Mouse (Mus musculus): ENCODE results near the gene Tcl1b5.
"Not testable (repeated sequence)": the region's sequence is repeated elsewhere in the genome, so short reads cannot be mapped to it uniquely, and the experiment has no call there.

The Tcl1b5 gene

DNA sequence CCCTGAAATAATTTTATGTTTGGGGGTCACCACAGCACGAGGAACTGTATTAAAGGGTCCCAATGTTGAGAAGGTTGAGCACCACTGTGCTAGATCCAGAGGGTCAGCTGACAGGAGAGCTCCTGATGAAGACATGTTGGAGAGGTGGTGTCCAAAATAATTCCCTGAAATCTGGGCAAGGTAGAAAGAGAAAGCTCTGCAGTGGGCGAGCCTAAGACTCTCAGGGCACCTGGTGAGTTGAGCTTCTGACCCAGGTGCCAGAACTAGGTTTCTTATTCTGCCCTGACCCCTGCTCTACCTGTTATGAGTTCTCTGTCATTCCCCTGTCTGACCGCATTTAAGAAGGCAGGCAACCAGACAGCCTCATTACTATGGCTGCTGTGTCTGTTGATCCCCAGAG, at the start of gene Tcl1b5:
TSS of gene Tcl1b5 (plus strand) at position 301 of the 400 bp plus-strand sequence.
- DNase-seq (ENCODE audit: extremely low read depth, insufficient read length, low spot score), result not testable (repeated sequence)

DNA sequence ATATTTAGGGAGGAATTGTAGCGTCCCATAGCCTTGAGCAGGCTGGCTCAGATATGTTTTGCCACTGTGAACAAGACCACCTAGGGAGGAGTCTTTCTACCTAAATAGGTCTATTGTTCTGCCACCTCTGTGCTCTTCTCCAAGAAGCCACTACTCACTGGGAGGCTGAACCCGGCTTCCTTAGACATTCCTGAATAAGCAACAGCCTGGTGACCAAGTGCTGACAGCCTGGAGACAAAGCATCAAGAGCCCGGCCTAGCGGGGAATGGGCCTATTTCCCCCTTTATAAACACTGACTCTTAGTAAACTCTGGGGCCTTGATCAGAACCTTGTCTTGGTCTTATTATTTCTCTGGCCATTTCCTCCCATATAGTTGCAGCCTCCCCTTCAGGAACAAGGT, 49.6 kb upstream of the Tcl1b5 start:
- DNase-seq (ENCODE audit: extremely low read depth, insufficient read length, low spot score), result no peak

DNA sequence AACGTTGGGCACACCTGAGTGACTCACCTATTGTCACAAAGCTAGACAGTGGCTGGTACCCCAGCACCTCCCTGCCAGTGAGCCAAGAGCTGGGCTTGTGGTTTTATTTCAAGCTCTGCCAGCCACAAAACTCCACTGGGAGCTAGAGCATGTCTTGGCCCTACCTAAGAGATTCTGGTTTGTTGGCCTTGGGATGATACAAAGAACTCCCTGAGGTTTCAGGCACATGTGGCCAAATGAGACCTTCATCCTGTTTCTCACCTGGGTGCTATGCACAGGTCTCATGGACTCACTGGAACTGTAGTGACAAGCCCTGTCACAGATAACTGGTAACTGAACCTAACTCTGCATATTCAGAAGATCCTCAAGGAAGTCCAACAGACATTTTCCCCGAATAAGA, 48.5 kb upstream of the Tcl1b5 start:
- DNase-seq (ENCODE audit: extremely low read depth, insufficient read length, low spot score), result no peak

DNA sequence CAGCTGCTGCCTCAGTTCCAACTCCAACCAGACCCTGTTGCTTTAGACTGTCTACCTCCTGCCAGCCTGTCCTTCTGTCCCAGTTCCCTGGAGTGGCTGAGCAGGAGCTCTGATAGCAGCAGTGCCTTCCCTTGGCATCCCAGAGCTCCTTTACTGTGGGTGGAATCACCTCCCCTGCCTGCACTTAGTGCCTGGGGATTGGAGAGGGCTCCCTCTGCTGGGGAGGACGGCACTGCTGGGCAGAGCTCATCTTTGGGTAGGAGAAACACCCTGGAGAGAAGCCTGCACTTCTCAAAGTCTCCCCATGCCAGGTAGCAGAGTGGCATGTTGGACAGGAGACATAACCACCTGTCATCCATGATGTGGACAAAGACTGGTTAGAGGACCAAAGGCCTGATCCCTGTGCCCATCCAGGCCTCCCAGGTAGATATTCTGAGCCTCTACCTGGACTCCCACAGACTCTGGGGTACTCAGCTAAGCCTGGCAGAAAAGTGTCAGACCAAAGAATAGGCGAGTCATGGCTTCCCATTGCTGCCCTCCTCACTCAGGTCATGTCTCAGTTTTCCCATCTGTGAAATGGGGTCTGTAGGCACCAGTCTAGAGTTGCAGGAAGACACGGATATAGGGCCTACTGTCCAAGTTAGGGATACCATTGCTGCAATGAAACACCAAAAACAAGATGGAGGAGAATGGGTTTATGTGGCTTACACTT, 46.5 kb upstream of the Tcl1b5 start:
- DNase-seq (ENCODE audit: extremely low read depth, insufficient read length, low spot score), result not testable (repeated sequence)

DNA sequence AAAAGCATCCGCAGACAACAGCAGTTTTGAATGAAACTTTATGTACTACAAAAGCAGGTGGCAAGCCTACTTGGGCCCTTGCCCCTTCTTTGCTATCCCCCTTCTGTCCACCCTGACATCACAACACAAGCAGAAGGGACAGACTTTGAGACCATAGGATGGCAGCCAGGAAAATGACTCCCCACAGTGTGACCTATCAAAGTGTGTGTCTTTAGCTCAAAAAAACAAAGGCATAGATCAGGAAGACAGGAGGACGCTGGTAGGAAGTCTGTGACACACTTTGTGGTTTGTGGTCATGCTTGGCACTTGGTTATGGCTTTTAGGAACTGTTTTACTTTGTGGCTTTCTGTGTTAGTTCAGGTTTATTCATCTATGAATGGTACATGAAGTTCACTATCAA, 42.0 kb upstream of the Tcl1b5 start:
- DNase-seq (ENCODE audit: extremely low read depth, insufficient read length, low spot score), result not testable (repeated sequence)

DNA sequence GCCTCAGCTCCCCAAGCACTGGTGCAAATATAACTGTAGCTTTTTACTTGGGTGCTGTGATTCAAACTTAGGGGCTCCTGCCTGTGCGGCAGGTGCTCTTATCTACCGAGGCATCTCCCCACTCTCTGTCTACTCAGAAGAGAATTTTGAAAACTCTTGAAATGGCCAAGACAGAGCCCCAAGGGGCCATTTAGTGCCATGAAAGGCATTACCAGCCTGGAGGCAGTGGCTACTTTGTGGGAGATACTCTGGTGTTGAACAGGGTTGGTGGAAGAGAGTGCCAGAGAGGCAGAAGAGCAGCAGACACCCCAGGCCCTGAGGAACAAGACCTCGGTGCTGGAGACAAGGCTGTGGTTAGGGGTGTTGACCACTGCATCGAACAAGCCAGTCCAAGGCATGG, 41.3 kb upstream of the Tcl1b5 start:
- not testable (repeated sequence) for DNase-seq (ENCODE audit: extremely low read depth, insufficient read length, low spot score)

DNA sequence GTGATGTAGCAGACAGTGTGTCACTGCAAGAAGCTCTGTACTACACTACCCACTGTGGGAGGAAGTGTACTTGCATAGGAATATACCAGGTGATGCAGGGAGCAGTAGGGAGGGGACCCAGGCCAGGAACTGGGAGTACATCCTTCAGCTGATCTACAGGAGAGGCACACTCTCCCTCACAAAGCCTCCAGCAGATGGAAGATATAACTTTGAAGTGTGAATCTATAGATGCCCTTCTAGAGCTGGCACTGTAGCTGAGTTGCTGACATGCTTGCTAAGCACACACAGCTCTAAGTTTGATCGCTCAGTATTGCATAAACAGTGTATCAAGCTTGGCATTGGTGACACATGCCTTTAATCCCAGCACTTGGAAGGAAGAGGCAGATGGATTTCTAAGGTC, 38.4 kb upstream of the Tcl1b5 start:
- not testable (repeated sequence) for DNase-seq (ENCODE audit: extremely low read depth, insufficient read length, low spot score)

DNA sequence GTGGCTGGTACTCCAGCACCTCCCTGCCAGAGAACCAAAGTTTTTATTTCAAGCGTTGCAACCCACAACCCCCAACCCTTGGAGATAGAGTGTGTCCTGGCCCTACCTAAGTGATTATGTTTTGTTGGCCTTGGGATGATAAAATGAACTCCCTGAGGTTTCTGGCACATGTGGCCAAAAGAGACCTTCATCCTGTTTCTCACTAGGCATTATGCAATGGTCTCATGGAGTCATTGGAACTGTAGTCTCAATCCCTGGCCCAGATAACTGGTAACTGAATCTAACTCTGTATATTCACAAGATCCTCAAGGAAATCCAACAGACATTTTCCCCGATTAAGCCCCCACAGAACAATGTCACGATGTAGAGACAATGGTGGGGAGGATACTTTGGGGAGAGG, 33.0 kb upstream of the Tcl1b5 start:
- DNase-seq (ENCODE audit: extremely low read depth, insufficient read length, low spot score), result no peak

DNA sequence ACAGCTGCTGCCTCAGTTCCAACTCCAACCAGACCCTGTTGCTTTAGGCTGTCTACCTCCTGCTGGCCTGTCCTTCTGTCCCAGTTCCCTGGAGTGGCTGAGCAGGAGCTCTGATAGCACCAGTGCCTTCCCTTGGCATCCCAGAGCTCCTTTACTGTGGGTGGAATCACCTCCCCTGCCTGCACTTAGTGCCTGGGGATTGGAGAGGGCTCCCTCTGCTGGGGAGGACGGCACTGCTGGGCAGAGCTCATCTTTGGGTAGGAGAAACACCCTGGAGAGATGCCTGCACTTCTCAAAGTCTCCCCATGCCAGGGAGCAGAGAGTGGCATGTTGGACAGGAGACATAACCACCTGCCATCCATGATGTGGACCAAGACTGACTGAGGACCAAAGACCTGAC, 31.2 kb upstream of the Tcl1b5 start:
- DNase-seq (ENCODE audit: extremely low read depth, insufficient read length, low spot score), result not testable (repeated sequence)

DNA sequence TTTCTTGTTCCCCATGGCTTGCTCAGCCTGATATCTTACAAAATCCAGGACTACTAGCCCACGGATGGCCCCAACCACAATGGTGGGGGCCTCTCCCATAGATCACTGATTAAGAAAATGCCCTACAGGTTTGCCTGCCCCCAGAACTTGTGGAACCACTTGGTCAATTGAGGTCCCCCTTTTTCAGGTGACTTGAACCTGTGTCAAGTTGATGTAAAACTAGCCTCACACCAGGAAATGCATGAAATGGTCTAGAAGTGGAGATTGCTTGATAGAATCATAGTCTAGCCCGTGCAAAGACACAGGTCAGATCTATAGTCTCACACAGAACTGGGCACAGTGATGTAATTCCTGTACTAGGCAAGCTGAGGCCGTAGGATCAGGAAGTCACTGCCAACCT, 30.4 kb upstream of the Tcl1b5 start, which contains the start of gene Tcl1b2:
TSS of gene Tcl1b2 (plus strand) at position 301 of the 400 bp plus-strand sequence.
- no peak for DNase-seq (ENCODE audit: extremely low read depth, insufficient read length, low spot score)

DNA sequence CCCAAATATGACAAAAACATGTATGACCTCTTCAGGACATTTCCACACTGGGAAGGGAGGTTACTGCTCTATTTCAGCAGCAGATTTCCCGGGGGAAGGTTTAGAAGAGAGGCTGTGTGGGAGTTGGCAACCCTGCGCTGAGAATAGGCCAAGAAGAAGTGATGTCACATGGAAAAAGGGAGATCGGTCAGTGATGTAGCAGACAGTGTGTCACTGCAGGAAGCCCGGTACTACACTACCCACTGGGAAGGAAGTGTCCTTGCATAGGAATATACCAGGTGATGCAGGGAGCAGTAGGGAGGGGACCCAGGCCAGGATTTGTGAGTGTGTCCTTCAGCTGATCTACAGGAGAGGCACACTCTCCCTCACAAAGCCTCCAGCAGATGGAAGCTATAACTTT, 20.9 kb upstream of the Tcl1b5 start:
- not testable (repeated sequence) for DNase-seq (ENCODE audit: extremely low read depth, insufficient read length, low spot score)

DNA sequence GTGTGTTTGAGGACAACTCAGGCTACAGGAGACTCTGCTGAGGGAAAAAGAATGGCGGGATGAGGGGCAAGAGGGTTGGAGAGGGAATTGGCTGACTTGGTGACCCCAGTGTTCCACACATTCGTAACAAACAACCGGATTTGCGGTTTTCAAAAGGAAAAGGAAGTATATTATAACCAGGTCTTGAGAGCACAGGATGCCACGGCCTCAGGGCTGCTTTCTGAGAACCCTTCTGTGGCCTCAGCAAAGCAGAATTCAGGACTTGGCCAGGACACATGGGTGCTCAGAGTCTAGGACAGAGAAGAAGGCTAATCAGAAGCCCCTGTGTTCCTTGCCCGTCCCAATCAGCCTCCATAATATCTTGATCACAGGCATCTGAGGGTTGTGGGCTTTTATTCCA, 17.3 kb upstream of the Tcl1b5 start:
- DNase-seq (ENCODE audit: extremely low read depth, insufficient read length, low spot score), result no peak

DNA sequence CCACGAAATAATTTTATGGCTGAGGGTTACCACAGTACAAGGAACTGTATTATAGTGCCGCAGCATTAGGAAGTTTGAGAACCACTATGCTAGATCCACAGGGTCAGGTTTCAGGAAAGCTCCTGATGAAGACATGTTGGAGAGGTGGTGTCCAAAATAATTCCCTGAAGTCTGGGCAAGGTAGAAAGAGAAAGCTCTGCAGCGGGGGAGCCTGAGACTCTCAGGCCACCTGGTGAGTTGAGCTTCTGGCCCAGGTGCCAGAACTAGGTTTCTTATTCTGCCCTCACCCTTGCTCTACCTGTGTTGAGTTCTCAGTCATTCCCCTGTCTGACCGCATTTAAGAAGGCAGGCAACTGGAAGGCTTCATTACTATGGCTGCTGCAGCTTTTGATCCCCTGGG, 16.8 kb upstream of the Tcl1b5 start, which contains the start of gene Tcl1b1:
TSS of gene Tcl1b1 (plus strand) at position 301 of the 400 bp plus-strand sequence.
- DNase-seq (ENCODE audit: extremely low read depth, insufficient read length, low spot score), result no peak

DNA sequence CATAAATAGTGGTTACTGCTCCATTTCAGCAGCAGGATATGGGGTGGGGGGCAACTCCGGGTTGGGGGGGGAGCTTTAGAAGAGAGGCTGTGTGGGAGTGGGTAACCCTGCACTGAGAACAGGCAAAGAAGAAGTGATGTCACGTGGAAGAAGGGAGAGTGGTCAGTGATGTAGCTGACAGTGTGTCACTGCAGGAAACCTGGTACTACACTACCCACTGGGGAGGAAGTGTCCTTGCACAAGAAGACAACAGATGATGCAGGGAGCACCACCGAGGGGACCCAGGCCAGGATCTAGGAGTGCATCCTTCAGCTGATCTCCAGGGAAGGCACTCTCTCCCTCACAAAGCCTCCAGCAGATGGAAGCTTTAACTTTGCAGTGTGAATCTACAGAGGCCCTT, 9.4 kb upstream of the Tcl1b5 start:
- no peak for DNase-seq (ENCODE audit: extremely low read depth, insufficient read length, low spot score)

DNA sequence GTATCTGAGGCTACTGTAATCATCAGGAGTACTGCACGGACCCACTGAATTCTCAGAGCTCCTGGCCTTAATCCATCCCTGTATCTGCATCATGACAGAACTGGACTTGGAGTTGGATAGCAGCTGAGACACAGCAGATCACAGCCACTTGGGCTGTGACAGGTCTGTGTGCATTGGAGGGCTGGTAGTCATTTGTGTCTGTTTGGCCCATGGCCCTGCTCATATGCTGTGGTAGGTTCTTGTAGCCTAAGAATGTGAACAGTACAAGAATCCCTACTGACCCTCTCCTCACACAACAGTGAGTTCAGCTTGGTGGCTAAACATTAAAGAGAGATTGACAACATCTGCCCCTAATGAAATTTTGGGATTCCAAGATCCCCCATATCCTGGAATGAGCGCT, 2.8 kb upstream of the Tcl1b5 start:
- DNase-seq (ENCODE audit: extremely low read depth, insufficient read length, low spot score), result no peak

DNA sequence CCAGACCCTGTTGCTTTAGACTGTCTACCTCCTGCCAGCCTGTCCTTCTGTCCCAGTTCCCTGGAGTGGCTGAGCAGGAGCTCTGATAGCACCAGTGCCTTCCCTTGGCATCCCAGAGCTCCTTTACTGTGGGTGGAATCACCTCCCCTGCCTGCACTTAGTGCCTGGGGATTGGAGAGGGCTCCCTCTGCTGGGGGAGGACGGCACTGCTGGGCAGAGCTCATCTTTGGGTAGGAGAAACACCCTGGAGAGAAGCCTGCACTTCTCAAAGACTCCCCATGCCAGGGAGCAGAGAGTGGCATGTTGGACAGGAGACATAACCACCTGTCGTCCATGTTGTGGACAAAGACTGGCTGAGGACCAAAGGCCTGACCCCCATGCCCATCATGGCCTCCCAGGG, 1.8 kb upstream of the Tcl1b5 start:
- DNase-seq (ENCODE audit: extremely low read depth, insufficient read length, low spot score), result not testable (repeated sequence)

DNA sequence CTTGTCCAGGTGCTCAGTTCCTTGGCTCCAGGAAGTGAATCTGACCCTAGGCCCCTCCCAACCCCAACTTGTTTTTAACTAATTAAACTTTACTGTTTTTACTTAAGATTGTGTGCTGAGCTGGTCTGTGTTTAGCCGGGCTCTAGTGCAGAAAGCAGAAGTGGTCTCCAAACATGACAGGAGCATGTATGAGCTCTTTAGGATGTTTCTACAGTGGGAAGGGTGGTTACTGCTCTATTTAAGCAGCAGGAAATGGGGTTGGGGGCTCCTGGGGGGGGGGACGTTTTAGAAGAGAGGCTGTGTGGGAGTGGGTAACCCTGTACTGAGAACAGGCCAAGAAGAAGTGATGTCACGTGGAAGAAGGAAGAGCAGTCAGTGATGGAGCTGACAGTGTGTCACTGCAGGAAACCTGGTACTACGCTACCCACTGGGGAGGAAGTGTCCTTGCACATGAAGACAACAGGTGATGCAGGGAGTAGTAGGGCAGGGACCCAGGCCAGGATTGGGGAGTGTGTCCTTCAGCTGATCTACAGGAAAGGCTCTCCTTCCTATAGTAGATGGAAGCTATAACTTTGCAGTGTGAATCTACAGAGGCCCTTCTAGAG, 5.0 kb downstream of the Tcl1b5 start:
- not testable (repeated sequence) for DNase-seq (ENCODE audit: extremely low read depth, insufficient read length, low spot score)

DNA sequence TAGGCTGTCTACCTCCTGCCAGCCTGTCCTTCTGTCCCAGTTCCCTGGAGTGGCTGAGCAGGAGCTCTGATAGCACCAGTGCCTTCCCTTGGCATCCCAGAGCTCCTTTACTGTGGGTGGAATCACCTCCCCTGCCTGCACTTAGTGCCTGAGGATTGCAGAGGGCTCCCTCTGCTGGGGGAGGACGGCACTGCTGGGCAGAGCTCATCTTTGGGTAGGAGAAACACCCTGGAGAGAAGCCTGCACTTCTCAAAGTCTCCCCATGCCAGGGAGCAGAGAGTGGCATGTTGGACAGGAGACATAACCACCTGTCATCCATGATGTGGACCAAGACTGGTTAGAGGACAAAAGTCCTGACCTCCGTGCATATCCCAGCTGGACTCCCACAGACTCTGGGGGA, 12.8 kb downstream of the Tcl1b5 start:
- not testable (repeated sequence) for DNase-seq (ENCODE audit: extremely low read depth, insufficient read length, low spot score)

DNA sequence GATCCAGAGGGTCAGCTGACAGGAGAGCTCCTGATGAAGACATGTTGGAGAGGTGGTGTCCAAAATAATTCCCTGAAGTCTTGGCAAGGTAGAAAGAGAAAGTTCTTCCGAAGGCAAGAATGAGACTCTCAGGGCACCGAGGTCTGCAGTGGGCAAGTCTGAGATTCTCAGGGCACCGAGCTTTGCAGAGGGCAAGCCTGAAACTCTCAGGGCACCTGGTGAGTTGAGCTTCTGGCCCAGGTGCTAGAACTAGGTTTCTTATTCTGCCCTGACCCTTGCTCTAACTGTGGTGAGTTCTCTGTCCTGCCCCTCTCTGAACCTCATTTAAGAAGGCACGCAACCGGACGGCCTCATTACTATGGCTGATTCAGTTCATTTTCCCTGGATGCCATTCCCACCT, 14.6 kb downstream of the Tcl1b5 start, which contains the start of gene Tcl1b3:
TSS of gene Tcl1b3 (plus strand) at position 301 of the 400 bp plus-strand sequence.
- DNase-seq (ENCODE audit: extremely low read depth, insufficient read length, low spot score), result not testable (repeated sequence)

DNA sequence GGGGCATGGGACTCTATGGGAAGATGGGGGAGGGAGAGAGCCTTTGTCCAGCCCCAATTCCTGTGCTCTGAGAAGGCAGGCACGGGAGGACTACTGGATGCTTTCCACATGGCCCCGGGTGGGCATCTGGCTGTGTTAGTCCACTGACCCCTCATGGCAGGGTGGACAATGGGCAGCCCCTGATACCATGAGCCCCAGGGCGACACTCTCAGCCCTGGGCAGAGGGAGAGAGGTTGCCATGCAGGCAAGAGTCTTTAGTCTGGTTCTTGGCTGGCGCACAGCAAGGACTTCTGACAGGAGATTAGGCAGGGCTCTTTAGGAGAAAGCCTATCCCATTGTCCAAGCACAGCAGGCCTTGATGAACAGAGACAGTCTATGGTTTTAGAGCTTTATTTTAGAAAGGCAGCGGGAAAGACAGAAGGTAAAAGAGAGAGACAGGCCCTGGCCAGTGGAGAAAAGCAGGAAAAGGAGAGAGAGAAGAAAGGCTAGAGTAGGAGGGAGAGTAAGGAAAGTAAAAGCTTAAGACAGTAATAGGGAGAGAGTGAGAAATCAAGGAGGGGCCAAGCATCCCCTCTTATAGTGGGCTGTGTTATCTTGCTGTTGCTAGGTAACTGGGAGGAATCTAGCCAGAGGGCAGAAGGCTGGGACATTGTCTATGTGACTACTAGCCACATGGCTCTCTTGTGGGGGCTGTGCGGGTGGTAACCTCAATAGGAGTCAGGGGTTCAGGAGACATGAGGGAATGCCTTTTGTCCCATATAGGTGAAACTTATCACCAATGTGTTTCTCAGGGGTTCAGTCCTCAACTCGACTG, 23.7 kb downstream of the Tcl1b5 start:
- not testable (repeated sequence) for DNase-seq (ENCODE audit: extremely low read depth, insufficient read length, low spot score)

DNA sequence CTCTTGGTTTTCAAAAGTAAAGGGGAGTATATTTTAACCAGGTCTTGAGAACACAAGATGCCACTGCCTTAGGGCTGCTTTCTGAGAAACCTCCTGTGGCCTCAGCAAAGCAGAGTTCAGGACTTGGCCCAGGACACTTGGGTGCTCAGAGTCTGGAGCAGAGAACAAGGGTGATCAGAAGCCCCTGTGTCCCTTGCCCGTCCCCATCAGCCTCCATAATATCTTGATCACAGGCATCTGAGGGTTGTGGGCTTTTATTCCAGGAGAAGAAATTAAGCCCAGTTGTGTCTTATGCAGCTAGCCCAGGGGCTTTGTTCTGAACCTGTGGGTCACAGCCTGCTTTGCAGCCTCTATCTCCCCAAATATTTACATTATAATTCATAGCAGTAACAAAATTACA, 25.5 kb downstream of the Tcl1b5 start, which contains the start of gene Tcl1b4:
TSS of gene Tcl1b4 (plus strand) at position 301 of the 400 bp plus-strand sequence.
- DNase-seq (ENCODE audit: extremely low read depth, insufficient read length, low spot score), result not testable (repeated sequence)

Data from 3134 (cell line).